Mouse (Mus musculus) layer of hippocampus, postnatal 25 days (tissue): Measurements from ENCODE around the gene Ren1. TPM values are rescaled to one million over a fixed set of nuclear protein-coding genes. Genes with fewer than 3 reads are reported as not detected.

Source experiments
- DNase-seq, 2 experiments: peaks; one replicate each; pipeline ENCODE4 v3.0.0; 2022; ENCODE audit warnings: mixed read lengths in 2 of 2, low spot score in 1 of 2; ENCODE audit errors: extremely low spot score in 1 of 2
- total RNA-seq, 2 experiments: library from RNA; stranded (reverse); gene quantifications; 2 replicates each; pipeline ENCODE4 v1.2.3; 2021

Ren1 gene
- total RNA-seq, 2 experiments from 2014 or later = not detected

DNA sequence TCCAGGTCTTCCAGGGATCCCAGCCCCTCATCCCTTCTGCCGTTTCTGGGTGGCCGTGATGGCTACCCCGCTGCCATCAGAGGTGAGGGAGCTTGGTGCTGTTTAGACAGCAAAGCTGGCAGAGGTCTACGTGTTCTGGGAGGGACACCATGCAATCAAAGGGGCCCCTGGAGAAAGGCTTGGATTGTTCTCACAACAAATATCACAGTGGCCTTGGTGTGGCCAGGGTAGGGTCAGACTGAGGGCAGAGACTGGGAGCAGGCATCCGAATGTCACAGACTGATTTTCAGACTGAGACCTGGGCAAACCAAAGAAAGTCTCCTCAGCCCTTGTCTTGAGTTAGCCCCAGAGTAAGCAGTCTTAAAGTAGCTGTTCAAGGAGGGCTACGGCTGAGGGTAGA, 21.1 kb downstream of the Ren1 start:
- DNase-seq = no peak

DNA sequence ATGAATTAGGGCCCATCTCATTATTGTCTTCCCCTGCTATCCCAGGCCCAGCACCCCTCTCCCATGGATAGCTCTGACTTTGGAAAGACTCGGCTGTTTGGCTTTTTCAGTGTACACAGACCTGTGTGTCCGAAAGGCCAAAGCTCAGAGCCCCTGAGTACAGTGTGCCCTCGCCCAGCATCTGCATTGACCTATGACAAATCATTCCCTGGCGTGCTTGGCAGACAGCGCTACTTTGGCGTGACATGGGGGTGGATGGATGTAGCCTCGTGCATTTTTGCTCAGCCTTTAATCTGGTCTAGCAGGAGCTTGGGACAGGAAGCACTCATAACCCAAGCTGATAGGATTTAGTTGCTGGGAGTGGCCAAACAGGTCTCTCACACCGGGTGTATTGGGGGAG, 21.8 kb downstream of the Ren1 start:
- no peak for DNase-seq

DNA sequence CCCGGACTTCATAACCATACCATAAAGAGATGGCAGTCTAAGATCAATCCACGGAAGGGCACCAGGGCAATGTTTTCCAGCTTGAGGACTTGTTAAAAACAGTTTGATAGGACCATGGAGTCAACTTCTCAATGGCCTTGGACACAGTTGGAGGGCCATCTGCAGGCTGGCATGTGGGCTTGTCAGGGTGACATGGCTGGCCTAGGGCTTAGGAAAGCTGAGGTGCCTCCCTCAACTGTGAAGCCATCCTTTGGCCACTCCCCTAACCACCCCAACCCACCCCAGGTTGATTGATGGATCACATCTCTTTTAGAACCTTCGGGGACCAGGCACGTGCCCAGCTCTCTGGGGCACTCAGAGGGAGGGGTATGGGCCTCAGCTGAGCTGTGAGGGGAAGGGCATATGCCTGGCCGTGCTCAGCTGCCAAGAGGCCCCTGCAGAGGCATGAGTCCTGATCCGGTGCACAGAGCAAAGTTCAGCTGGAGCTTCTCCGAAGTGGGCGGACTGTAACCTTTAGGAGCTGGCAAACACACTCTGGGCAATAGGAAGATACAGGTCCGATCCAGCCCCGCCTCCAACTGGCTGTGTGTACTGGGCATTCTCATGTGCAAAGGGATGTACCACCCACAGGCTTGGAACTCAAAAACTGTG, 25.5 kb downstream of the Ren1 start:
- no peak for DNase-seq

DNA sequence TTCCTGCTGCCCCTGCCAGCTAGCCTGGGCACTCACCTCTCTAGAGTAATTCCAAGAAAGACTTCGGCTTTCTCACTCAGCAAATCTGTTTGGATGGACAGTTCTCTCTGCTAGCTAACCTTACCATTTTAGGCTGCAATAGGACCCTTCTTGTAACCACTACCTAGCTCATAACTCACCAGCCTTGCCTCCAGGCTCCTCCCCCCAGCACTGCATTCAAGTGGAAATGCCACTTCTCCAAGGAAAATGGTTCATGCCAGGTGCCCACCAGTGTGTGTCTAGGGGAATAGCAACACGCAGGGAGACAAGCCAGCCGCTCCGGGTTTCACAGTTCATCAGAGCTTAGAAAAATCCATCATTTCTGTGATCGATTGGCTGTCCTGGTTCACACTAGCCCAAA, 27.2 kb downstream of the Ren1 start:
- DNase-seq = no peak

DNA sequence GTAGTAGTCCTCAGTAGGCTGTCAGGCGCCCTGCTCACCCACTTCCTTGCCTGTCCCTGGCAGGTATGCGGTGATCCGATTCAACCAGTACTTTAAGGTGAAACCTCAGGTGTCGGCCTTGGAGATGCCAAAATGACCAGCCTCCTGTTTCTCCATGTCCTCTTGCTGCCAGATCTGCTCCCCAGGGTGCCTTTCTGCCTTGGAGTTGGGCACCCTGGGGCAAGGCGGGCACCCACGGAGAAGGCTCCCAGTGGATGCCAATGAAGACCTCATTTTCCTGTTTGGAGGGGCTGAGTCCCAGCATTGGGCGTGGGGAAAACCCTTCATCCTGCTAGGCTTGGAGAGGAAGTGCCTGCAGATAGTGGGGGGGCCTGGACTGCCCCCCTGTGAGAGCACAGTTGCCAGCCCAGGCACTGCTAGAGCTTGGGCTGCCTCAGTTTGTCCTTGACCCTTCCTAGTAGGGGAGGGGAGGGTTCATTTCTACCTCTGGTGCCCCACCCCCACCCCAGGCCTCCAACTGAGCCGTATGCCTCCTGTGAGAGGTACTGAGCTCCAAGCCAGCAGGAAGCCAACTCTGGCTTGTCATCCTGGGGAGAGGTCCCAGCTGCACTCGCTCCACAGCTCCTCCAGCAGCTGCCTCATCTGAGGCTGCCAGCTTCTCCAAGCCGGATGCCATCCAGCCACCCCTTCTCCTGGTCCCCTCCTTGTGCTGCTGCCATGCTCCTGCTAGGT, 29.1 kb downstream of the Ren1 start:
- DNase-seq = no peak

DNA sequence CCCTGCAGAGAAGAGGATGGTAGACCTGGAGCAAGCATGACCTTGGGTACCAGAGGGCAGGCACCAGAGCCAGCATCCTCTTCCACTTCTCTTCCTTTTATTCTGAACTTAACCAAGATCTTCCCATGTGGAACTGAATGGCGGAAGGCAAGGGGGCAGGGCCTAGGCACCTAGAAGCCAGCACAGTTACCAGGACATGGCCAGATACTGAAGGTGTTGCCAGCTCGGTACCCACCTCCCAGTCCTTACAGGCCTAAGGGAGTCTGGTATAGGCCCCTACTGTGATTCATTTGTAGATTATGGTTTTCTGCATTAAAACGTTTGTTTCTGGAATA, 29.6 kb downstream of the Ren1 start:
- DNase-seq = no peak

DNA sequence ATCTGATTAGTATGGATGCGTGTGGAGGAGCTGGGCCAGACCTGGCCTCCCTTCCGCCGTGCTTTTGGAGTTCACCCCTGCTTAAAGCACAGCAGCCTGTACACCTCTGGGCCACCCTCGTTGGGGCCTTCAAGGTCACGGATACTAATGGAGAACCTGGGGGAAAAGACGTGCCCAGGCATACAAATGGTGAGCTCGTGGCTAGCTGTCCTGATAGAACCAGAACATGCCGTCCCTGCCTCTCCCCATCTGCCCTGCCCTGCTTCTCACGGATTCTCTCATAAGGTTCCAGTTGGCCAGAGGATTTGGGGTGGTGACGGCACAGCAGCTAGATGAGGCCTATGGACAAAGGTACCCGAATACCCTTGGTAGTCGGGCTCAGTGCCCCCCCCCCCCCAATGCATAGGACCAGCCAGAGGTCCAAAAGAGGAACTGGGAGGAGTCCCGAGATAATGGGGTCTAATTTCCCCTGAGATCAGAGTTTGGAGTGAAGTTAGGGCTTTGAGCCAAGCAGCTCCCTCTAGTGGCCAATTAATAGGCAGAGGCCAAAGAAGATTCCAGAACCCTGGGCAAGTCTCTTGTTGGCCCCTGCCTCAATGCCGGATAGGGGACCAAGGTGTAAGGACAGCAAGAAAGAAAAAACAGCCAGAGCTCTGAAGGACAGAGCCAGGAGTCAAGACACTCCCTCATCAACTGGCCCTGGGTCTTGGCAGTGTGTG, 30.2 kb downstream of the Ren1 start:
- DNase-seq = peak in 1 of 2 experiments; percentile 48

DNA sequence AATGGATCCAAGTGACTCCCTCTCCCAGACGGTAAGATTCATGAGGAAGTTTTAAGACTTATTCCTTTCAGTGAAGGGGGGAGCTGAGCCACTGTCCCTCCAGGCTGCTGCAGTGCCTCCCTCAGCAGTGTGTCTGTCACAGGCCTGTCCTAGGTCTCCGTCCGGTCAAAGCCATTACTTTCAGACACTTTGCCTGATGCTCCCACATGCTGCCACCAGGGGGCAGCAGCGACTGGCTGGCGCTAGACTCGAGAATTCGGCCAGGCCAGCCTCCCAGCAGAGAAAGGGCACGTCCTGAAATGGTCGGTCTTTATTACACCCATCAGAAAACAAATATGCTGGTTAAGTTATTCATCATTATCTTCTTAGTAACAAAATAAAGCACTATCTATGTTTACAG, 31.7 kb downstream of the Ren1 start:
- no peak for DNase-seq

DNA sequence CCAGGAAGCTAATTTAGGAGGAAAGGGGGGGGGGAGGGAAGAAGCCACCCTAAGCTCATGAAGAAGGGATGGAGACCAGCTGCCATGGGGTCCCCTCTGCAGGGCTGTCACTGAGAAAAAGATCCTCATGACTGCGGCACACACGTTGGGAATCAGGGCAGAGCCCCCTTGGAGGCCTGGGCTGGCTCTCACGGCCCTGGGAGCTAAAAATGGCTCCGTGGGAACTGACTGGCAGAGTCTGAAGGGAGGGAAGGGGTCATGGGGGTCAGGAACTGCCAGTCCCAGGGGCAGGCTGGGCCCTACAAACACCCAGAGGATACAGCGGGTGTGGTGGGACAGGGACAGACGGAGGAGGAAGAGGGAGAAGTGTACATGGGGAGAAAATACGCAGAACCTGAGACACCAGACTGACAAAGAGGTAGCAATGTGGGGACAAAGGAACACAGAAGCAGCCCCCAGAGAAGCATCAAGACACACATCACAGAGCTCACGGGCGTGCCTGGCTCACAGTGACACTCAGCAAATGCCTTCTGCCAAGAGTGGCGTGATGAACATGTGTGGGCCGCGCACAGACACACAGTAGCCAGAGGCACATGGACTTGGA, 32.3 kb downstream of the Ren1 start:
- no peak for DNase-seq

DNA sequence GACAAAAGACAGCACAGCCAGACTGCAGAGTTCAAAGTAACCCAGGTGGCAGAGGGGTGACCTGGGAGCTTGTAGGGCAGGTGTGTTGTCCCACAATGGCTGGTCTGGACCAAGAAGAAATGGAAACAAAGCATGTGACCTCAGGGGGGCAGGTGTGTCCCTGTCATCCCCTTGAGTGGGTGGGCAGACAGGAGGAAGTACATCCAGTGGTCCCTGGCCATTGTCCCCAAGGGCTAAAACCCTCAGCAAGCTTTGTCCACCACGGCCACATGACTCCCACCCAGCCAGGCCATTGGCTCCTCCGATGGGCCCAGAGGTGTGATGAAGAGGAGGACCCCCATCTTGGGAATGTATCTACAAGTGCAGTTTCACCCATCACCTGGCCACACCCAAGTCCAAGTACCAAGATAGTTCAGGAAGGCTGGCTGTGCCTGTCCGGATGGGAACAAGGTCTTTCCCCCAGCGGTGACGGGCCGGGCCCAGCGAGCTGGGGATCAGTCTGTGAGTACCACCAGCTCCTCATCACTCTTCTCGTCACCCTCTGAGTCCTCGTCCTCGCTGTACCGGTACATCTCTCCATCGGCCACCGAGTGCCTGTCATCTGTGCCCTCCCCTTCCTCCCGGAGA, 33.0 kb downstream of the Ren1 start:
- DNase-seq = no peak

DNA sequence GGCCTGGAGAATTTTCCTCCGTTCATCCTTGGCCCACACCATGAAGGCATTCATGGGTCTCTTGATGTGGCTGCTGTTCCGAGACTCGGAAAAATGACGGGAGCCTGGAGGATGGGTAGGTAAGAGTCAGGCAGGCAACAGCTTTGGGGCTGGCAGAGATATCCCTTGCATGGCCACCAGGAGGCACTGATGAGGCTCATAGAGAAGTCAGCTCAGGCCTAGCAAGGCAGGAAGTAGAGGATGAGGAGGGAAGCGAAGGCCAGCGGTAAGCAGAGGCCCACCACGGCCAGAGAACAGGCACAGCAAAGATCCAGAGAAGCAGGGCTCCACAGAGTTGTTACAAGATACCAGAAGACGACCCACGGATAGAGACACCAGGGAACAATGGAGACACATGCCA, 35.2 kb downstream of the Ren1 start:
- DNase-seq = peak in 1 of 2 experiments; percentile 78

DNA sequence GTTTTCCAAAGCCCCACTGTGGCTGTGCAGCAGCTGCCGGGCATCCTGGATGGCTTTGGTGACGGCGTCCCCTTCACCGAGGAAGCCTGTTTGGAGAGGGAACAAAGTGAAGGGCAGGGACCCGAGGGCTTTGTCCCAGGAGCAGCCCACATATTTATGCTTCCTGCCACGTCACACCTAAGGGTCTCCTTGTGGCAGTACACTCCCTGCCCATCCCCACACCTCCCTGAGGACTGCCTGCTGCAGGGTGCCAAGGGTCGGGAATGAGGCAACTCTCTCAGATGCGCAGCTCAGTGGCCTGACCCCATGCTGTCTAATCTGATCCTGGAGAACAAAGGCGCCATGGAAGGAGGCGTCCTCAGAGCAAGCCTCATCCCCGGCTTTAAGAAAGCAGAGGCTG, 35.9 kb downstream of the Ren1 start:
- DNase-seq = no peak

DNA sequence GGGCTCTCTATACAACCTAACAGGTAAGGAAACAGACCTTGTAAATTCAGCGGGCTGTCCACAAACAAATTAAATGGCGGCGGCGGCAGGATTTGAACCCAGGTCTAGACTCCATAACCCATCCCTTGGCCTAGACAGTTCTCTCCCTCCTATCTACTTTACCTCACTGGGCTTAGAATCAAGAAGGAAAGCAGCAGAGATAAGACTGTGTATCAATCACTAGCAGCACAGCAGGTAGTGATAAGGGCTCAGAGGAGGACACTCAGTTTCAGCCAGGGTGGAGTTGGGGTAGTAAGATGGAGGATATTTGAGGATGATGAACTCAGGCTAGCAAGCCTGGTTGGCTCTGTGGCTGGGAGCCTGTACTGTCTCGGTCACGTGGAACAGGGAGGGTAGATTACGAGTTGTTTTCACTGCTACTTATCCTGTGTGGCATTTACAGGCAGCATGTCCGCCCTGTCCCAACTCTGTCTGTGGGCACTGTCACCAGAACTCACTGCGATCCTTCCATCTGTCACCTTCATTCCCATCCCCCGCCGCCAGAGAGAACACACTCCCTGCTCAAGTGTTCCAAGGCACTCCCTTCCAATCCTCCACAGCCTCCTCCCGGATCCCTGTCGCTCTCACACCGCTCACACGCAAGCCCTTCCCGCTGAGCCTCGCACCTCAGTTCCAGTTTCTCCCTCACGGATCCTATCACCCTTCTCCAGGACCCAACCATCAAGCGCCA, 37.4 kb downstream of the Ren1 start:
- DNase-seq = no peak

DNA sequence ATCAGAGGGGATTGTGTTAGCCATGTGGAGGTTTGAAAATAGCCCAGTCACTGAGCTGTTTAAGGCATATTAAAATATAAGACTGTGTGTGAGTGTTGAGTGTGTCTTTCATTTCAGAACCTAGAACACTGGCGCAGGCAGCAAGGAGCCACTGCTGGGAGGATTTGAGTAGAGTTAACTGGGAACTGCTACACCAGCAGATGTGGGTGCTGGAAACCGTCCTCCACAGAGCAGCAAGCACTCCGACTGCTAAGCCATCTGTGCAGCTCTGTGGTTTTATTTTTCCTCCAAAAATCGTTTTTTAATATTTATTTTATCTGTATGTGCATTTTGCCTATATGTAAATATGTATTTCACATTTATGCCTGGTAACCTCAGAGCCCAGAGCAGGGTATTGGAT, 44.4 kb downstream of the Ren1 start:
- no peak for DNase-seq

DNA sequence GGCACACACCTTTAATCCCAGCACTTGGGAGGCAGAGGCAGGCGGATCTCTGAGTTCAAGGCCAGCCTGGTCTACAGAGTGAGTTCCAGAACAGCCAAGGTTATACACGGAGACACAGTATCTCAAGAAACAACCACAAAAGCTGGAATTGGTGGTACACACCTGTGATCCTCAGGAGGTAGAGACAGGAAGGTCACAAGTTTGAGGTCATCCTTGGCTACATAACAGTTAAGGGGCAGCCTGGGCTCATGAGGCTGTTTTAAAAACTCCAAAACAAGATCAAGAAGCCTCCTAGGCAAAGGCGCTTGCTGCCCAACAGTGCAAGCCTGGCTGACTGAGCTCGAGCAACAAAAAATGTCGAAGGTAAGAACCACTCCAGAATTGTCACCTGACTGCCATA, 46.4 kb downstream of the Ren1 start:
- DNase-seq = no peak

DNA sequence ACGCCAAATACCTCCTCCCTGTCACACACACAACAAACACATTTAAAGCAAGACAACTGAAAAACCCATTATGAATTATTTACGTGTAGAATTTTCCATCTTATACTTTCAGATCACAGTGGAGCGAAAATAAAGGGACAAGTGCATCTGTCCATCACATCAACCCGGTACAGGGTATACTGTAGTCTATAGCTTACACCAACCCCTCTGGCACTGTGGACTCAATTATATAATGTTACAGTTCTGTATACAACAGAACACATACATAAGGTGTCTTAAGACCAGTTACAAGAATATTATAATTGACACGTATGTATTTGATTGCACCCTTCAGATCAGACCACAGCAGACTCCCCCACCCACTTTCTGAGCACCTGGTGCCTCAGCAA, 46.8 kb downstream of the Ren1 start:
- no peak for DNase-seq

DNA sequence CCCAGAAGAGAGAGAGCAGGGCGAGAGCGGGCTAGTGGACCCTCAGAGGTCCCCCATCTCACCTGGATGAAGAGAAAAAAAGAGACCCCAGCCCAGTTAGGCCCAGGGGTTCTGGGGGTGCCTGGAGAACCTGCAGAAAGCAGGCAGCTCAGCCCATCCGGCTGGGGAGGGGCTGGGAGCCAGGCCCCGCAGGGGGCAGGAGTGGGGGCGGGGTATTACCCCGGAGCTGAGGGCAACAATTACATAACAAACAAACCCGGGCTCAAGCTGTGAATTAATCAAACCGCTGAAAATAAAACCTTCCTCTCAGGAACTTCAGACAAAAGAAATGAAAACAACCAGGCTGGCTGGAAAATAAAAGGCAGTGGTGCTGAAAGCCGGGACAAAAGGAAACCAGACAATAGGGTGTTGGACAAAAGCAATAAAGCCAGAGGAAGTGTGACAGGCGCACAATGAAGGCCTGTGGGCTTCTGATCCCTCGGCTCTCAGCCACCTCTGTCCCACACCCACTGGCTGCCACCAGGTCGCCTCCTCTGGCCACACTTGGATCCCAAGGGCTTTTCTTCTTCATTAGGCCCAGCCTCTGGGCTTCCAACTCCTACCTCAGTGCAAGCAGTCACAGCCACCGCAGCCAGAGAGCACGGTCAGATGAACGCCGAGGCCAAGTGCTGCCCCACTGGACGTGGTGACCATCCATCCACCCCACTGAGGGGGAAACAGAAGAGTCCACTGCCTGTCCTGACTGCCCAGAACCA, 47.4 kb downstream of the Ren1 start:
- DNase-seq = no peak

DNA sequence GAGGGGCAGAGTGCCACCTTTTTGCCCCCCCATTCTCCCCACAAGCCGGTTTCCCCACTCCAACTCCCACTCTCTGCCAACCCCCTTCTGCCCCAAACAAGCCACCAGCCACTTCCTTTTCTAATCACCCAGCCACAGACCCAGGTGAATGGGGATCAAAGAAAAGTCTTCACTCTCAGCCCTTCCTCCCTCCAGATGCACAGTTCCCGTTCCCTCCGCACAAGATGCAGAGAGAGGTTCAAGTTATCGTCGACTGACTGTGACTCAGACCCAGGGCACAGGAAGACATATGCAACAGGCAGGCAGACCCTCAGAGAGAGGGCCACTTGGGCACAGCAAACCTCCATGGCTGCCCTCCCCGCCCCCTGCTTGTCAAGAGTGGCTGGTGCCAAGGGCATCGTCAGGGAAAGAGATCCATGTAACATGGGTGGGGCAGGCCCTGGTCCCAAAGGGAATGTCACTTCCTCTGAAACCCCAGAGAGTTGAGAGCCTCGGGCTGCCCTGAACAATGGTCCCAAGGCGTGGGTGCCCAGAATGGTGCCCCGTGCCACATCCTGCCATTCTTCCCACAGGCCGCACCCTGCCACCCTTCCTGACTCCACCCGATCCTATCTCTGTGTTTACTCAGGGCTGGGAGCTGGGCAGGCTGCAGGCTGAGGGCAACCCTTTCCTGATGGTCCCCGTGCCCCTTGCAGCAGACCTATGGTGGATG, 49.9 kb downstream of the Ren1 start:
- DNase-seq = no peak

DNA sequence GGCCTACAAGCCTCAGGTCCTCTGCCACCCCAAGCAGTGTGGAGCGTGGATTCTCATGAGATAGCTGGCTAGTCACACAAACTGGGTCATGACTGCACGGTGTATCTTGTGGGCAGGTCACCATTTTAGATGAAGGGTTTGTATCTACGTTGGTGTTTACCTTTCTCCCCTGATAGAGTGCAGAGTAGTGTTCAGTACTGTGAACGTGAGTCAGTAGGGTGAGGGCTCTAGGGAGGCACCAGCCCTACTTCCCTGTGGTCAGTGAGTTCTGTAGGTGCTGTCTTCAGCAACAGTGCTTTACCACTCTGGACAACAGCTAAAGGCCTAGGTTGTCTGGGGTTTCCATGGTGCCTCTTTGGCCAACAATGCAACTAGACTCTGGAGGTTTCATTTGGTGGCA, 53.7 kb downstream of the Ren1 start:
- no peak for DNase-seq
